Mouse (Mus musculus) kidney, postnatal 10 days (tissue): ENCODE results near the gene Vmn1r67.

ENCODE experiments used
- DNase-seq: peaks from one replicate; pipeline ENCODE4 v3.0.0; 2021; ENCODE audit warnings: mixed read lengths

The Vmn1r67 gene

DNA sequence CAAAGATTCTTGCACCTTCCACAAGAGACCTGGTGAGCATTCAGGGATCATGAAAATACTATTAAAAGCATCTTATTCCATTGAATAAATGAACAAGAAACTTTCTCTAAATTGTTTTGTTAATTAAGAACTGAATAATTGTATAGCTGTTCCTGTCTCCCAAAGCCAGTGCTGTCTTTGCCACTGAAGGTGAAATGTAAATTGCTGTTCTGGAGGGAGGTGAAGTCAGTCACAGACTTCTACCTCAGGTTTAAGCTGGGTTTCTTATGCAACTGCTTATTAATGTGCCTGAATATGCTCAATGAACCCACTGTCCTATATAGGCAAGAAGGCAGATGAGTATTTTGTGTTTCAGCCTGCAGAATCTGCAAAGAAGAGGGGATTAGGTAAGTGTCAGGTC, at the start of gene Vmn1r67:
TSS of gene Vmn1r67 (plus strand) at position 301 of the 400 bp plus-strand sequence.
- DNase-seq = no peak

- DNase-seq = no peak
These were observed 15.0 kb downstream of the Vmn1r67 start for GRCm38 (mm10) chr7:10458166-10458565.

- no peak for DNase-seq
These were observed 36.7 kb downstream of the Vmn1r67 start for GRCm38 (mm10) chr7:10479813-10480212.

- peak; percentile 6 for DNase-seq
These were observed 37.6 kb downstream of the Vmn1r67 start for GRCm38 (mm10) chr7:10480588-10481233.

DNA sequence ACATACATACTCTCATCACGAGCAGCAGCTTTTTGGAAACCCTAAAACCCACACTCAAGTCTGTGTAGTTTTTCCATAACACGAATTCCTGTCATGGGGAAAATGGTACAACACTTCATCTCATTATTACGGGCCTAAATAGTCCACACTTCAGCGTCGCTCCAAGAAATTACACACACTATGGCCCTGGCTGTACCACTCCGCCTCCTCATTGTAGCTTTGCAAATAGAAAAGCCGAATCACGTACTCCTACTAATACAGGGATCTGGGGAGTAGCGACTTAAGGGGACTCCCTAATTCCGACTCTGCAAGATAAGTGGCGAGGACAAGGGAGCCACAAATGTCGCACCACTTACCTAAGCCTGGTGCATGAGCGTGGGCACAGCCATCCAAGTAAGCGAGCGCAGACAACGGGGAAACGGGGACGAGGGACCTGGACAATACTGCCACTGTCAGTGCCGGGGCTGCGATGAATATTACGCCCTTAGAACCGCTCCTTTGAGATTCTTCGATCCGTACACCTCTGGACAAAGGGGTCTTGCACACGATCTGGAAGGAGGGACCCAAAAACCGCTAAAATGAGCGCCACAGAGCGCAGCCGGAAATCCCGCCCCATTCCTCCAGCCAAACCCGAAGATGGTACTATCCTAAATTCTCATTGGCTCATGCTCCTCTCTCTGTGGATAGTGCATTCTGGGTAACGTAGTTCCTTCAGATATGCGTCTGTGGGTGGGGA, 51.8 kb downstream of the Vmn1r67 start, which contains the start of gene Zik1:
TSS of gene Zik1 (minus strand) at position 609 of the 736 bp plus-strand sequence.
- peak; percentile 76 for DNase-seq

- DNase-seq = no peak
These were observed 52.4 kb downstream of the Vmn1r67 start for GRCm38 (mm10) chr7:10495578-10495977.
